Mouse (Mus musculus) embryonic facial prominence, embryonic 11.5 days (tissue): ENCODE measurements around the gene Xylt2. TPM values are rescaled to one million over a fixed set of nuclear protein-coding genes. Genes with fewer than 3 reads are reported as not detected.

Experiments
- ATAC-seq: fragments of 200-750 bp; cut with Nextera tagmentation; replicated peaks from 2 replicates; pipeline ENCODE4 v1.8.0; 2017; ENCODE audit warnings: low read depth; ENCODE audit not compliant: insufficient number of reproducible peaks, low FRiP score, low TSS enrichment
- DNase-seq: peaks from one replicate; pipeline ENCODE4 v3.0.0-alpha.2; 2015; ENCODE audit warnings: low spot score
- H3K27ac ChIP-seq: fragments of 300-500 bp; sonication (generic); replicated peaks from 2 replicates; pipeline ENCODE4 v1.5.1; 2014; ENCODE audit warnings: mild to moderate bottlenecking, low read depth, low read length, control low read depth
- H3K27me3 ChIP-seq: fragments of 300-500 bp; sonication (generic); 2 replicates; pipeline ENCODE4 v1.6.1; 2014; ENCODE audit warnings: mild to moderate bottlenecking, low read length, moderate library complexity, mixed read lengths; ENCODE audit not compliant: control insufficient read depth, insufficient read depth
- H3K36me3 ChIP-seq: fragments of 300-500 bp; sonication (generic); replicated peaks from 2 replicates; pipeline ENCODE4 v1.6.1; 2014; ENCODE audit warnings: low read depth, mild to moderate bottlenecking, low read length, moderate library complexity, mixed read lengths; ENCODE audit not compliant: control insufficient read depth, insufficient read depth
- H3K4me1 ChIP-seq: fragments of 300-500 bp; sonication (generic); 2 replicates; pipeline ENCODE4 v1.6.1; 2014; ENCODE audit warnings: low read length, mixed read lengths; ENCODE audit not compliant: control insufficient read depth, insufficient read depth
- H3K4me2 ChIP-seq: fragments of 300-500 bp; sonication (generic); 2 replicates; pipeline ENCODE4 v1.6.1; 2014; ENCODE audit warnings: low read depth, mild to moderate bottlenecking, control low read depth, low read length, moderate library complexity
- H3K4me3 ChIP-seq: fragments of 300-500 bp; sonication (generic); 2 replicates; pipeline ENCODE4 v1.5.1; 2014; ENCODE audit warnings: low read depth, low read length, control low read depth
- H3K9ac ChIP-seq: fragments of 300-500 bp; sonication (generic); replicated peaks from 2 replicates; pipeline ENCODE4 v1.6.1; 2014; ENCODE audit warnings: mild to moderate bottlenecking, control low read depth, low read length
- H3K9me3 ChIP-seq: fragments of 300-500 bp; sonication (generic); replicated peaks from 2 replicates; pipeline ENCODE4 v1.6.1; 2016; ENCODE audit warnings: mild to moderate bottlenecking, low read length, inconsistent platforms, mixed read lengths; ENCODE audit not compliant: control insufficient read depth
- WGBS: fragments of 180-500 bp; shearing (Covaris S2); extraction: QIAGEN DNeasy Blood & Tissue Kit; methylation state at CpG from one replicate; pipeline ENCODE4 v1.1.7; 2014; 5-methylcytosine and 5-hydroxymethylcytosine counted together
- polyA plus RNA-seq: library from polyadenylated mRNA; unstranded; fragments of >200 nt; fragmentation: Nextera tagmentation; extraction: Ambion mirVana; gene quantifications from 2 replicates; pipeline ENCODE4 v1.2.1, GENCODE M21; 2014

Xylt2 gene
- polyA plus RNA-seq, 1 experiment from 2014 or later = 12.1 TPM

- H3K27ac ChIP-seq = no peak overlapping the region
- no peaks in the 10 kb centered on the region for H3K9me3 ChIP-seq
- no peaks in the 10 kb centered on the region for H3K27me3 ChIP-seq
- DNase-seq = no peak
- WGBS = 61% methylated on average over 6 of the region's 6 CpGs
- no peak for ATAC-seq
- no peak overlapping the region for H3K4me3 ChIP-seq
- no peaks in the 10 kb centered on the region for H3K4me1 ChIP-seq
- no peak overlapping the region for H3K4me2 ChIP-seq
- no peak overlapping the region for H3K9ac ChIP-seq
- H3K36me3 ChIP-seq = no peaks in the 10 kb centered on the region
Observed at GRCm38 (mm10) chr11:94620766-94621457, 56.4 kb downstream of the Xylt2 start.

- Histone ChIP-seq H3K9ac (no peak overlapping the region), H3K36me3 (no peaks in the 10 kb centered on the region), H3K4me3 (no peak overlapping the region), H3K9me3 (no peaks in the 10 kb centered on the region), H3K4me2 (no peak overlapping the region), H3K27me3 (no peaks in the 10 kb centered on the region), H3K27ac (no peak overlapping the region), H3K4me1 (no peaks in the 10 kb centered on the region)
- no peak for ATAC-seq
- DNase-seq = no peak
- WGBS = 88% methylated on average over 2 of the region's 2 CpGs
Observed at GRCm38 (mm10) chr11:94617646-94618045, 59.7 kb downstream of the Xylt2 start.

GRCm38 (mm10) chr11:94615494-94615893 lies 61.8 kb downstream of the Xylt2 start:
- H3K9me3 ChIP-seq = no peaks in the 10 kb centered on the region
- no peaks in the 10 kb centered on the region for H3K27me3 ChIP-seq
- no peak overlapping the region for H3K4me2 ChIP-seq
- no peak overlapping the region for H3K27ac ChIP-seq
- H3K4me1 ChIP-seq = no peaks in the 10 kb centered on the region
- DNase-seq = no peak
- no peaks in the 10 kb centered on the region for H3K36me3 ChIP-seq
- no peak overlapping the region for H3K9ac ChIP-seq
- H3K4me3 ChIP-seq = no peak overlapping the region
- no peak for ATAC-seq
- 38% methylated on average over 4 of the region's 4 CpGs for WGBS

- H3K4me3 ChIP-seq = no peak overlapping the region
- H3K27me3 ChIP-seq = no peaks in the 10 kb centered on the region
- WGBS = 88% methylated on average over 4 of the region's 4 CpGs
- ATAC-seq (no peak), DNase-seq (no peak)
- H3K9me3 ChIP-seq = no peaks in the 10 kb centered on the region
- H3K4me2 ChIP-seq = no peak overlapping the region
- no peak overlapping the region for H3K9ac ChIP-seq
- no peak overlapping the region for H3K27ac ChIP-seq
- no peaks in the 10 kb centered on the region for H3K36me3 ChIP-seq
- H3K4me1 ChIP-seq = no peaks in the 10 kb centered on the region
Observed at GRCm38 (mm10) chr11:94614603-94615002, 62.7 kb downstream of the Xylt2 start.

Other genes with a start within 250 kb of the Xylt2 start
- 10.9 and 14.1 TPM in 2 replicates for gene Cacna1g, start 203.3 kb downstream of the Xylt2 start, polyA plus RNA-seq
- gene Spata20, start 191.3 kb downstream of the Xylt2 start, polyA plus RNA-seq = 0.08 and 0.27 TPM in 2 replicates
- 1.5 and 2.3 TPM in 2 replicates for gene Epn3, start 177.5 kb downstream of the Xylt2 start, polyA plus RNA-seq
- 1.9 and 2.4 TPM in 2 replicates for gene Mycbpap, start 155.8 kb downstream of the Xylt2 start, polyA plus RNA-seq
- 2.4 and 3.7 TPM in 2 replicates for gene Rsad1, start 128.3 kb downstream of the Xylt2 start, polyA plus RNA-seq
- gene Chad, start 112.5 kb downstream of the Xylt2 start, polyA plus RNA-seq = 0.52 and 1.0 TPM in 2 replicates
- gene Acsf2, start 75.6 kb downstream of the Xylt2 start, polyA plus RNA-seq = 6.8 and 7.1 TPM in 2 replicates
- 171 and 185 TPM in 2 replicates for gene Lrrc59, start 47.7 kb downstream of the Xylt2 start, polyA plus RNA-seq
- gene Mrpl27, start 23.7 kb downstream of the Xylt2 start, polyA plus RNA-seq = 122 and 136 TPM in 2 replicates
- gene Eme1, start 23.6 kb downstream of the Xylt2 start, polyA plus RNA-seq = 47.0 and 51.7 TPM in 2 replicates
- gene Gm11541, start 27.0 kb upstream of the Xylt2 start, polyA plus RNA-seq = 0.15 and 0.21 TPM in 2 replicates
- gene Cdc34b, start 64.3 kb upstream of the Xylt2 start, polyA plus RNA-seq = 0.29 and 0.36 TPM in 2 replicates
- gene Tmem92, start 105.2 kb upstream of the Xylt2 start, polyA plus RNA-seq = not detected in 2 replicates